Mouse (Mus musculus): ENCODE measurements around the gene Hcar1. TPM values are rescaled to one million over a fixed set of nuclear protein-coding genes. Genes with fewer than 3 reads are reported as not detected.

Hcar1 gene
- polyA plus RNA-seq (2017; shearing (Covaris generic)): not detected

DNA sequence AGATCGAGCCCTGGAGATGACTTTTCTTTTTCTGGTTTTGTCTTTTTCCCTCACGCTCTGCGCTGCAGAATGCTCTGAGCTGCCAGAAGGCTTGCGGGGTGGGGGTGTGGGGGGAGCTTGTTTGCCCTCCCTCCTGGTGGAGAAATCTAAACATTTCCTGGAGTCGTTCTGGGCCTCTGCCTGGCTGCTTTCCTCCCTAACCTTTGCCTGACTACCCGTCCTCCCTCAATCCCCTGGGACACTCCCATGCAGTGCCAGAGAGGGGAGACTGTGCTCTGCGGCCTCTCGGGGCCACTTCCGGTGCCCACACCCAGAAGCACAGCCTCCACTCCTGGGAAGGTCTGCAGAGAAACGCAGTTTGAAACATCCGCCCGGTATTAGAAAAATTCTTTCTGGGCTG lies at the start of gene Hcar1:
TSS of gene Hcar1 (minus strand) at position 93 of the 400 bp plus-strand sequence.

GRCm38 (mm10) chr5:123927118-123927517 lies 47.3 kb upstream of the Hcar1 start, which contains the start of gene Gm43518:
Gene Gm43518 (plus strand): TSS chr5:123927418.

DNA sequence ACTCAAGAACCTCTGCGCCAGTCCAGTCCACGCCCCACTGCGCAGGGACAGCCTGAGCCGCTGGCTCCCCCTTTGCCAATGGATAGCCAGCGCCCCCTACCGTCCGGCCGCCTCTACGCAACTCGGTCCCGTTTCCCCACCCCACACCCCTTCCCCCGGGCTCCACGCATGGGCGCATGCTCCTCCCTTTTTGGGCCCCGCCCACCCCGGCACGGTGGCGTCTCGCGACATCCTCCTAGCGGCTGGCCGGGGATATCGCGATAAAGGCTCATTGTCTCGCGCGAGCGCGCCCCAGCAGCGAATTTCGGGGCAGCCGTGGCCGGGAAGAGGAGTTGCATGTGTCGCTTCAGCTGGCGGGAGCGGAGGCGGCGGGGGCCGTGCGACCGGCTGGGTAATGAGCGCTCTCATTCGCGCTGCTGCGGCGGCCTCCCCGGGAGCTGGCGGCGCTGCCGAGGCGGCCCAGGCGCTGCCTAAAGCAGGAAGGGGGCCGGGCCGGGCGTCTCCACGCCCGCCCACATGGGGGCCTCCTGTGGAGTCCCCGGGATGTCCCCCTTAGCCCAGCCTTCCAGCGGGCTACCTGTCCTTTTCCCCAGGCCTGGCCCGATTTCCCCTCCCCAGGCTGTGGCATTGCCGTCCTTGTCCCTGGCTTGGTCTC lies 27.3 kb upstream of the Hcar1 start, which contains the start of gene Denr:
TSS of gene Denr (plus strand) at position 200 of the 655 bp plus-strand sequence.

GRCm38 (mm10) chr5:123865365-123865764 lies 14.5 kb downstream of the Hcar1 start, which contains the start of gene Hcar2:
Gene Hcar2 (minus strand): TSS chr5:123865499.

Other genes starting within 250 kb of the Hcar1 start
- gene Clip1, start 195.4 kb downstream of the Hcar1 start, polyA plus RNA-seq (2017; shearing (Covaris generic)): 76.0 TPM
- 98.1 TPM for gene Zcchc8, start 158.9 kb downstream of the Hcar1 start, polyA plus RNA-seq (2017; shearing (Covaris generic))
- gene Rsrc2, start 130.6 kb downstream of the Hcar1 start, polyA plus RNA-seq (2017; shearing (Covaris generic)): 176 TPM
- 1.8 TPM for gene Kntc1, start 130.3 kb downstream of the Hcar1 start, polyA plus RNA-seq (2017; shearing (Covaris generic))
- gene Hcar2, start 14.5 kb downstream of the Hcar1 start, polyA plus RNA-seq (2017; shearing (Covaris generic)): 0.66 TPM
- 101 TPM for gene Denr, start 27.2 kb upstream of the Hcar1 start, polyA plus RNA-seq (2017; shearing (Covaris generic))
- gene Gm43518, start 47.4 kb upstream of the Hcar1 start, polyA plus RNA-seq (2017; shearing (Covaris generic)): 6.6 TPM
- 3.4 TPM for gene Ccdc62, start 50.7 kb upstream of the Hcar1 start, polyA plus RNA-seq (2017; shearing (Covaris generic))
- 41.6 TPM for gene Hip1r, start 93.6 kb upstream of the Hcar1 start, polyA plus RNA-seq (2017; shearing (Covaris generic))
- 136 TPM for gene Vps37b, start 152.2 kb upstream of the Hcar1 start, polyA plus RNA-seq (2017; shearing (Covaris generic))
- 46.6 TPM for gene Abcb9, start 215.8 kb upstream of the Hcar1 start, polyA plus RNA-seq (2017; shearing (Covaris generic))
- gene Ogfod2, start 232.3 kb upstream of the Hcar1 start, polyA plus RNA-seq (2017; shearing (Covaris generic)): 38.2 TPM
- gene Arl6ip4, start 236.1 kb upstream of the Hcar1 start, polyA plus RNA-seq (2017; shearing (Covaris generic)): 97.5 TPM